Mouse (Mus musculus): ENCODE measurements around the gene Ctbp1. TPM values are rescaled to one million over a fixed set of nuclear protein-coding genes. Genes with fewer than 3 reads are reported as not detected.

The Ctbp1 gene
- polyA plus RNA-seq (2012; fragmentation: generic; extraction: Trizol): 100 to 1,000 TPM; 142 to 242 TPM

GRCm38 (mm10) chr5:33274953-33275454, at the start of gene Ctbp1:
Gene Ctbp1 (minus strand): TSS chr5:33274994.

GRCm38 (mm10) chr5:33218081-33218480, 56.7 kb downstream of the Ctbp1 start, which contains the start of gene Spon2:
Gene Spon2 (minus strand): TSS chr5:33218455.

Other genes with a start within 250 kb of the Ctbp1 start
- under 1 TPM; under 0.01 to 0.01 TPM for gene Slc5a1, start 170.8 kb downstream of the Ctbp1 start, polyA plus RNA-seq (2012; fragmentation: generic; extraction: Trizol)
- gene Spon2, start 56.5 kb downstream of the Ctbp1 start, polyA plus RNA-seq (2012; fragmentation: generic; extraction: Trizol): 100 to 1,000 TPM in 1 of 2 experiments, 10 to 100 TPM in 1; 22.5 to 546 TPM
- gene Maea, start 60.5 kb upstream of the Ctbp1 start, polyA plus RNA-seq (2012; fragmentation: generic; extraction: Trizol): 100 to 1,000 TPM in 1 of 2 experiments, 10 to 100 TPM in 1; 30.6 to 112 TPM
- gene Uvssa, start 103.6 kb upstream of the Ctbp1 start, polyA plus RNA-seq (2012; fragmentation: generic; extraction: Trizol): 1 to 10 TPM in 1 of 2 experiments, under 1 TPM in 1; 0.41 to 2.8 TPM
- gene Nkx1-1, start 159.0 kb upstream of the Ctbp1 start, polyA plus RNA-seq (2012; fragmentation: generic; extraction: Trizol): not detected

Measured in C3H10T1/2 (cell line).